Mouse (Mus musculus): ENCODE results near the gene Wwc1. TPM values are rescaled to one million over a fixed set of nuclear protein-coding genes. Genes with fewer than 3 reads are reported as not detected.

Wwc1 gene
- polyA plus RNA-seq, 1 experiment from 2014 or later: 7.8 TPM

DNA sequence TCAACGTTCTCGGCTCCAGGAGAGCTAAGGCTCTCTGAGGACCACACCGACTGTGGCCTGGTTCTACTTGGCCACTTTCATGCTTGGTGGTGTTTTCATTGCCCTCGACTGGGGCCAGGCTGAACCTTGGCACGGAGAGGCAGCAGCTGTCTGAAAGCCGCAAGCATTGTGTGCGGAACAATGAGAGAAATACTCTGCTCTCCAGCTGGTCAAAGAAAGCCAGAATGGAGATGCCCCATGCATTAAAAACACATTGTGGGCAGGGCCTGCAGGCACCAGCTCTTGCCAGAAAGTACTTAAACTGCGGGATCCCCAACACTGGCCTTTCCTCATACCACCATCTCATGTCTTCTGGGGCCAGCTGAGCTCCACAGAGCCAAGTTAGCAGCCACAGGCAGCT is 91.5 kb downstream of the Wwc1 start:
- H3K9me3 ChIP-seq (ENCODE audit: control insufficient read depth, low read length): no peaks in the 10 kb centered on the region
- H3K27ac ChIP-seq (ENCODE audit: low read length): no peak overlapping the region
- no peak overlapping the region for H3K4me2 ChIP-seq (ENCODE audit: low read depth, low read length)
- no peak overlapping the region for H3K9ac ChIP-seq (ENCODE audit: low read length)
- no peaks in the 10 kb centered on the region for H3K27me3 ChIP-seq (ENCODE audit: control insufficient read depth, insufficient read depth, low read depth, low read length)
- 87% methylated on average over 8 of the region's 8 CpGs for WGBS
- H3K36me3 ChIP-seq (ENCODE audit: control insufficient read depth, insufficient read depth, low read length): no peaks in the 10 kb centered on the region
- ATAC-seq (ENCODE audit: low read depth): no peak
- no peak overlapping the region for H3K4me3 ChIP-seq (ENCODE audit: low read length)
- peaks cover 11% of the 10 kb centered on the region for H3K4me1 ChIP-seq (replicated peaks; ENCODE audit: control insufficient read depth, insufficient read depth, low read length)

DNA sequence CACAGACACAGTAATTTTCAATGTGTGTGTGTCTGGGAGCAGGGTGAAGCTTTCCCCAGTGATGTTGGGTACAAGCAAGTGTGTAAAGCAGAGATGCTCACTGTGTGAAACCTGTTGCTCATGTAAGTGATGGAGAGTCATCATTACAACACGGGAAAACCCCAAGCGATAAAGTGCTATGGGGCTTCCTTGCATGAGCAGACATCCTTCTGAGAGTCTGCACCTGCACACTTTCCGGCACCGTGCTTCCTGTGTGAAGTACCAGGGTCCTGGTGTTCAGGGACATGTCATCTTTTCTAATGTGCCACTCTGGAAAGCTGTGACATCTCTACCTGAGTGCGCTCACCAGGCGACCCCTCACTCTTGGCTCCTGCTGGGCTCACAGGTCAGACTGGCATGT is 97.5 kb downstream of the Wwc1 start:
- Histone ChIP-seq H3K36me3 (ENCODE audit: control insufficient read depth, insufficient read depth, low read length) (peaks cover 5% of the 10 kb centered on the region; the same call in 1 of the 2 replicates), H3K4me1 (replicated peaks; ENCODE audit: control insufficient read depth, insufficient read depth, low read length) (no peaks in the 10 kb centered on the region)
- 90% methylated on average over 6 of the region's 6 CpGs for WGBS

DNA sequence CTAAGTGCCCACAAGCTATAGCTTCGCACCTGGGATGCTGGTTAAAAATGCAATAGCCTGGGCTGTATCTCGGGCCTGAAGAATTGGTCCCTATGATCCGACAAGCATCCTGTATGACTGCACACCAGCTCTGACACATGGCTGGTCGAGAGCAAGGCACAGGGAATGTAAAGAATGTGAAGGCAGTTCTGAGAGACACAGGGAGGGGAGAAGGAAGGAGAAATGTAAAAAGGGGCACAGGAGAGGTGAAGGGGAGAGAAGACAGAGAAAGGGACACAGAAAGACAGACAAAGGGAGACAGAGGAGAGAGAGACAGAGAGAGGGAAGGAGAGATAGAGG is 101.8 kb downstream of the Wwc1 start:
- no peaks in the 10 kb centered on the region for H3K9me3 ChIP-seq (ENCODE audit: control insufficient read depth, low read length)
- H3K4me1 ChIP-seq (replicated peaks; ENCODE audit: control insufficient read depth, insufficient read depth, low read length): no peaks in the 10 kb centered on the region
- peaks cover 5% of the 10 kb centered on the region; the same call in 1 of the 2 replicates for H3K36me3 ChIP-seq (ENCODE audit: control insufficient read depth, insufficient read depth, low read length)
- no peak overlapping the region for H3K4me3 ChIP-seq (ENCODE audit: low read length)
- no peak overlapping the region for H3K4me2 ChIP-seq (ENCODE audit: low read depth, low read length)
- no peaks in the 10 kb centered on the region for H3K27me3 ChIP-seq (ENCODE audit: control insufficient read depth, insufficient read depth, low read depth, low read length)
- no peak for ATAC-seq (ENCODE audit: low read depth)
- no peak overlapping the region for H3K9ac ChIP-seq (ENCODE audit: low read length)
- H3K27ac ChIP-seq (ENCODE audit: low read length): no peak overlapping the region
- WGBS: 43% methylated on average over 4 of the region's 4 CpGs

More for the DNA sequence above, 97.5 kb downstream of the Wwc1 start:
- no peaks in the 10 kb centered on the region for H3K9me3 ChIP-seq (ENCODE audit: control insufficient read depth, low read length)
- no peak for ATAC-seq (ENCODE audit: low read depth)
- no peaks in the 10 kb centered on the region for H3K27me3 ChIP-seq (ENCODE audit: control insufficient read depth, insufficient read depth, low read depth, low read length)
- H3K4me3 ChIP-seq (ENCODE audit: low read length): no peak overlapping the region
- H3K27ac ChIP-seq (ENCODE audit: low read length): no peak overlapping the region
- H3K9ac ChIP-seq (ENCODE audit: low read length): no peak overlapping the region
- no peak overlapping the region for H3K4me2 ChIP-seq (ENCODE audit: low read depth, low read length)

DNA sequence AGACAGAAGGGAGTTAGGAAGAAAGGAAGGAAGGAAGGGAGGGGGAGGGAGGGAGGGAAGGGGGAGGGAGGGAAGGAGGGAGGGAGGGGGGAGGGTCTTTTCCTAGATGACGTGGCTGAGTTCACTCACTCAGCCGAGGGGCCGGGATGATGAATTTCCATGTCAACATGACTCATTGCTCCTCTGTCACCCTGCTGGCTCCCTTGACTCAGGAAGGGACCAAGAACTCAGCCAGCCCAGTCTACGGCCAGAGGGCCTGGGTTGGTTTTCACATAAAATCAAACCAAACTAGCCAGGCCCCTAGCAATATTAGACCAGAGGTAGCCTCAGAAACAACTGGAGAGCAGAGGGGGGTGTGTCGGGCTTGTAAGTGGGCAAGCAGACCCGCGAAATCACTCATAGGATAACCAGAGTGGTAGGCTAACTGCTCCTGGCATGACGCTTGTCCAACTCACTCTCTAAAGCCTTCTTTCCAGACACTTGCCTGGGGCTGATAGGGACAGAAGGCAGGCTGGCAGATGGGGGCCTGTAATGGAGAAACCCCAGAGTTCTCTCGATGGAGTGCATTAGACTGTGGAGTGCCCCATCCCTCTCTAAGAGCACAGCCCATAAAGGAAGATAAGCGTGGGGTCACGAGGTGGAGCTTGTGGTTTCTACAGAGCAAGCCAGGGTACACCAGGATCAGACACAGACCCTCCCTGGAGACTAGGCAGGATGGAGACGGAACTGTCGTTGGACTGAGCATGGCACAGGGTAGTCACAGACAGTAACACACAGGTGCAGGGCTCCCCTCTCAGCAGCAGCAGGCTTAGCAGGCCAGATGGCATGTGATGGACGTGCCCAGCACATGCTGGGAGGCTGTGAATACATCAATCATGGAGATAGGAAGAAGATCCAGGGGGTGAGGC is 102.4 kb downstream of the Wwc1 start:
- Histone ChIP-seq H3K4me1 (replicated peaks; ENCODE audit: control insufficient read depth, insufficient read depth, low read length) (no peaks in the 10 kb centered on the region), H3K9ac (ENCODE audit: low read length) (no peak overlapping the region), H3K27me3 (ENCODE audit: control insufficient read depth, insufficient read depth, low read depth, low read length) (no peaks in the 10 kb centered on the region), H3K27ac (ENCODE audit: low read length) (no peak overlapping the region), H3K36me3 (ENCODE audit: control insufficient read depth, insufficient read depth, low read length) (peaks cover 3% of the 10 kb centered on the region; the same call in 1 of the 2 replicates), H3K4me2 (ENCODE audit: low read depth, low read length) (no peak overlapping the region), H3K4me3 (ENCODE audit: low read length) (no peak overlapping the region), H3K9me3 (ENCODE audit: control insufficient read depth, low read length) (no peaks in the 10 kb centered on the region)
- 43% methylated on average over 14 of the region's 14 CpGs for WGBS
- no peak for ATAC-seq (ENCODE audit: low read depth)

GRCm38 (mm10) chr11:35873624-35874244 is 106.6 kb downstream of the Wwc1 start:
- 34% methylated on average over 21 of the region's 21 CpGs for WGBS
- no peak overlapping the region for H3K4me2 ChIP-seq (ENCODE audit: low read depth, low read length)
- H3K36me3 ChIP-seq (ENCODE audit: control insufficient read depth, insufficient read depth, low read length): 0 out of 2 replicates have a peak, but pooled peaks cover 2% of the 10 kb centered on the region
- H3K9me3 ChIP-seq (ENCODE audit: control insufficient read depth, low read length): no peaks in the 10 kb centered on the region
- no peak overlapping the region for H3K9ac ChIP-seq (ENCODE audit: low read length)
- H3K4me1 ChIP-seq (replicated peaks; ENCODE audit: control insufficient read depth, insufficient read depth, low read length): no peaks in the 10 kb centered on the region
- no peak for ATAC-seq (ENCODE audit: low read depth)
- H3K27me3 ChIP-seq (ENCODE audit: control insufficient read depth, insufficient read depth, low read depth, low read length): no peaks in the 10 kb centered on the region
- no peak overlapping the region for H3K4me3 ChIP-seq (ENCODE audit: low read length)
- no peak overlapping the region for H3K27ac ChIP-seq (ENCODE audit: low read length)

GRCm38 (mm10) chr11:35870961-35871360 is 109.4 kb downstream of the Wwc1 start:
- 81% methylated on average over 9 of the region's 9 CpGs for WGBS
- H3K4me2 ChIP-seq (ENCODE audit: low read depth, low read length): no peak overlapping the region
- no peak for ATAC-seq (ENCODE audit: low read depth)

DNA sequence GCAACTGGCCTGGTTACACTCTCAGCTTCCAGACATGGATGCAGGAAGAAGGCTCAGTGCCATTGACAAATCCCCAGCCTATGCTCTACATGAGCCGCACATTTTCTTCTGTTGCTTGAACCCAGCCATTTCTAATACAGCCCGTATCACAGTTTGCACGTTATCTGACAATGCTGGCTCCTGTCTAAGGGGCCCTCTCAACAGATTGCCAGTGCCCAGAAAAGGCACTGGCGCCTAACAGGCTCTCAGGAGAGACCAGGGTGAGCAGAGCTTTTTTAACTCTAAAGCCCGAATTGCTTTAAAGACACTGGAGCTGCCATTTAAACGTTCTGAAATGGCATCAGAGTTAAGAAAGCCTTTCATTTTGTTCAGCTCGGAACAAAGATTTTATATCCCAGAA is 114.2 kb downstream of the Wwc1 start:
- WGBS: 68% methylated on average over 7 of the region's 7 CpGs
- Histone ChIP-seq H3K27me3 (ENCODE audit: control insufficient read depth, insufficient read depth, low read depth, low read length) (no peaks in the 10 kb centered on the region), H3K27ac (ENCODE audit: low read length) (no peak overlapping the region), H3K9ac (ENCODE audit: low read length) (no peak overlapping the region), H3K4me1 (replicated peaks; ENCODE audit: control insufficient read depth, insufficient read depth, low read length) (peaks cover 7% of the 10 kb centered on the region; the same call in 1 of the 2 replicates), H3K36me3 (ENCODE audit: control insufficient read depth, insufficient read depth, low read length) (0 out of 2 replicates have a peak, but pooled peaks cover 2% of the 10 kb centered on the region), H3K4me3 (ENCODE audit: low read length) (no peak overlapping the region), H3K4me2 (ENCODE audit: low read depth, low read length) (no peak overlapping the region), H3K9me3 (ENCODE audit: control insufficient read depth, low read length) (no peaks in the 10 kb centered on the region)
- ATAC-seq (ENCODE audit: low read depth): no peak

More at GRCm38 (mm10) chr11:35870961-35871360, 109.4 kb downstream of the Wwc1 start:
- no peak overlapping the region for H3K9ac ChIP-seq (ENCODE audit: low read length)
- no peak overlapping the region for H3K27ac ChIP-seq (ENCODE audit: low read length)
- no peaks in the 10 kb centered on the region for H3K4me1 ChIP-seq (replicated peaks; ENCODE audit: control insufficient read depth, insufficient read depth, low read length)
- H3K9me3 ChIP-seq (ENCODE audit: control insufficient read depth, low read length): no peaks in the 10 kb centered on the region
- no peaks in the 10 kb centered on the region for H3K27me3 ChIP-seq (ENCODE audit: control insufficient read depth, insufficient read depth, low read depth, low read length)
- 0 out of 2 replicates have a peak, but pooled peaks cover 2% of the 10 kb centered on the region for H3K36me3 ChIP-seq (ENCODE audit: control insufficient read depth, insufficient read depth, low read length)
- no peak overlapping the region for H3K4me3 ChIP-seq (ENCODE audit: low read length)

DNA sequence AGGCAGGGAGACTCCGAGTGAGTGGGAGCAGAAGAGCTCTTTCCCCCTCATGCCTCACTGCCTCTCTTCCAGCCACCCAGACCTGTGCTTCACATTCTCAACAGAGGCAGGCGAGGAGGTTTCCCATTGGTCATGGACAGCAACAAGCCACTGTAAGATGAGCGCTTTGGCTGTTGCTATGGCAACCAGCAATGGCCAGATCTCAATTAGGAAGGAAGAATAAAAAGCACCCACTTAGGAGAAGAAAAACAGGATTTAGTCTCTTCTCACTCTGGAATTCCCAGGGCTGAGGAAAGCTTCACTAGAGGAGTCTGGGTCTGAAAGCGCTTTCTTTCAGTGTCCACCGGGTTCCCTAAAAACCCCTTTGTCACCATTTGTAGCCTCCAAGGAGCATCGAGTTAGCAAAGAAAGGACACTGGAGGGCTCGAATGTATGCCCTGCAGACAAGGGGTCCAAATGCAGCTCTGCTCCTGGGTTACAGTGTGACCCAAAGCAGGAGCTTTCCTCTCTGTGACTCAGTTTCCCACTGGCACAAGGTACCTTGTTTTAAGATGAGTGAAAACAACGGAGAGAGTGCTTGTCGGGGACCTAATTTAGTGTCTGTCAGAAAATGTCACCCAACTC is 115.2 kb downstream of the Wwc1 start:
- ATAC-seq (ENCODE audit: low read depth): peak; percentile 74
- Histone ChIP-seq H3K4me1 (replicated peaks; ENCODE audit: control insufficient read depth, insufficient read depth, low read length) (peaks cover 7% of the 10 kb centered on the region; the same call in 1 of the 2 replicates), H3K4me2 (ENCODE audit: low read depth, low read length) (no peak overlapping the region), H3K9ac (ENCODE audit: low read length) (no peak overlapping the region), H3K4me3 (ENCODE audit: low read length) (no peak overlapping the region), H3K27ac (ENCODE audit: low read length) (no peak overlapping the region), H3K36me3 (ENCODE audit: control insufficient read depth, insufficient read depth, low read length) (0 out of 2 replicates have a peak, but pooled peaks cover 2% of the 10 kb centered on the region), H3K9me3 (ENCODE audit: control insufficient read depth, low read length) (no peaks in the 10 kb centered on the region), H3K27me3 (ENCODE audit: control insufficient read depth, insufficient read depth, low read depth, low read length) (no peaks in the 10 kb centered on the region)
- 24% methylated on average over 9 of the region's 9 CpGs for WGBS

- no peaks in the 10 kb centered on the region for H3K27me3 ChIP-seq (ENCODE audit: control insufficient read depth, insufficient read depth, low read depth, low read length)
- no peaks in the 10 kb centered on the region for H3K36me3 ChIP-seq (ENCODE audit: control insufficient read depth, insufficient read depth, low read length)
- no peak for ATAC-seq (ENCODE audit: low read depth)
- H3K27ac ChIP-seq (ENCODE audit: low read length): no peak overlapping the region
- 87% methylated on average over 5 of the region's 5 CpGs for WGBS
- no peaks in the 10 kb centered on the region for H3K9me3 ChIP-seq (ENCODE audit: control insufficient read depth, low read length)
- H3K4me3 ChIP-seq (ENCODE audit: low read length): no peak overlapping the region
- no peak overlapping the region for H3K9ac ChIP-seq (ENCODE audit: low read length)
- peaks cover 7% of the 10 kb centered on the region; the same call in 1 of the 2 replicates for H3K4me1 ChIP-seq (replicated peaks; ENCODE audit: control insufficient read depth, insufficient read depth, low read length)
- H3K4me2 ChIP-seq (ENCODE audit: low read depth, low read length): no peak overlapping the region
Observed at GRCm38 (mm10) chr11:35863653-35864052, 116.7 kb downstream of the Wwc1 start.

Measured in lung, embryonic 16.5 days (tissue).